ENCODE assay signal across 8 mouse cellular contexts in the genomic region with DNA sequence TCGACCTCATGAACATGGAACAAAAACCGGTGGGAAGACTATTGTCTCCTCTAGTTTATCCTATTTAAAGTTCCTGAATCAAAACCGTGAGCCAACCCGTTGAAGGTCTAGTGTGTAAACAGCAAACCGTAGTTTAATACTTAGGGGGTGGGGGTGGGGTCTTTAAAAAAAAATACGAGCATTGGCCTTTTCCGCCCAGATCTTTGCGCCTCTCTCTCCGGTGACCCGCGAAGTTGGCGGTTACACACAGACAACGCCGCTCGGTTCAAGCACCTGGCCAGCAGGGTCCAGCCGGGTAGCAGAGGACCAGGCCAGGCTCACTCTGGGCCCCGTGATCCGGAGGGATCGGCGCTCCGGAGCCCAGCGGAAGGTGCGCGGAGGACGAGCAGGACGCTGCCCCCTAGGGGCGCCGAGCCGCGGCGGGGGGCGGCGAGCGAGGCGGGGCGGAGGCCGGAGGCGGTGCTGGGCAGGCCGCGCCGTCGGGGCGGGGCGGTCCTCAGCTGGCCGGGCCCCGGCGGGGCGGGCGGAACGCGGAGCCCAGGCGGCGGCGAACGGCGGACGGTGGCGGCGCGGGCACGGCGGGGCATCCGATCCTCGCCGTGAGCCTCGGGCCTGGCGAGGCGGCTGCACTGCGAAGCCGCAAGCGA. TPM values are rescaled to one million over a fixed set of nuclear protein-coding genes. Genes with fewer than 3 reads are reported as not detected.
DNase-seq lines count a peak whose midpoint lies in the region; ATAC-seq lines count a peak whose summit lies in the region.

TSS of gene Rufy3 (plus strand) at position 540 of the 647 bp plus-strand sequence.

- peak; percentile 68 for ATAC-seq in inflammation-experienced regulatory T-cells, adult 6 months
- peak; percentile 52 for ATAC-seq in megakaryocyte-erythroid progenitor cell, adult 5-6 weeks (replicated peaks; ENCODE audit: low FRiP score, low TSS enrichment, poor library complexity, severe bottlenecking)

- peak; percentile 94 to 96 for DNase-seq in adrenal gland, adult (ENCODE audit: inconsistent age in 2 of 2, low spot score in 1 of 2)
- peak; percentile 82 for DNase-seq in embryo, embryonic 10 days (ENCODE audit: low spot score)
- peak; percentile 87 for DNase-seq in gastrocnemius, postnatal 14 days
- DNase-seq in left cerebral cortex, postnatal 25 days (ENCODE audit: low spot score in 2 of 2): peak; percentile 65 to 74
- peak; percentile 34 to 59 for DNase-seq in right cerebral cortex, postnatal 36 days (ENCODE audit: low spot score in 2 of 2)
- DNase-seq in urinary bladder, postnatal 4 days (ENCODE audit: low spot score in 2 of 2): peak; percentile 81 to 85

- intact Hi-C loops in gastrocnemius, postnatal 14 days (cut with DNase I; ENCODE audit: low total_unique reads): no loop called here
- intact Hi-C loops in left cerebral cortex, postnatal 25 days (cut with DNase I): no loop called here

RNA-seq across cellular contexts. Expression of gene Rufy3, which starts in this region (rescaled TPM):
- total RNA-seq in gastrocnemius, postnatal 14 days (2021): 1 to 10 TPM; 7.0 to 8.4 TPM
- 1 to 10 TPM; 2.2 to 3.8 (median 3.7) TPM for polyA plus RNA-seq in inflammation-experienced regulatory T-cells, adult 6 months (2017; shearing (Covaris generic))
- total RNA-seq in left cerebral cortex, postnatal 25 days (2021): 100 to 1,000 TPM; 176 to 178 TPM
- total RNA-seq in megakaryocyte-erythroid progenitor cell, adult 5-6 weeks (2014; fragmentation: Nextera tagmentation): 3.8 and 11.4 TPM in 2 replicates
- 6.2 and 12.3 TPM in 2 replicates for total RNA-seq in megakaryocyte-erythroid progenitor cell, adult 5-6 weeks (2017)

Comparison
In these comparisons a context has a peak if more than half of its experiments do, and no peak if none do; other contexts are left out.
1. Peak in every context shown above with its lines: DNase-seq and ATAC-seq.
2. RNA of gene Rufy3 (total RNA-seq): 176 to 178 TPM in left cerebral cortex, postnatal 25 days; 7.0 to 8.4 TPM in gastrocnemius, postnatal 14 days and 3.8 to 12.3 TPM in megakaryocyte-erythroid progenitor cell, adult 5-6 weeks; every median in the first group is over 10 times any median in the second.